Mouse (Mus musculus): ENCODE measurements around the gene Trim52. TPM values are rescaled to one million over a fixed set of nuclear protein-coding genes. Genes with fewer than 3 reads are reported as not detected.

Gene Trim52
- total RNA-seq (2023), result not detected

DNA sequence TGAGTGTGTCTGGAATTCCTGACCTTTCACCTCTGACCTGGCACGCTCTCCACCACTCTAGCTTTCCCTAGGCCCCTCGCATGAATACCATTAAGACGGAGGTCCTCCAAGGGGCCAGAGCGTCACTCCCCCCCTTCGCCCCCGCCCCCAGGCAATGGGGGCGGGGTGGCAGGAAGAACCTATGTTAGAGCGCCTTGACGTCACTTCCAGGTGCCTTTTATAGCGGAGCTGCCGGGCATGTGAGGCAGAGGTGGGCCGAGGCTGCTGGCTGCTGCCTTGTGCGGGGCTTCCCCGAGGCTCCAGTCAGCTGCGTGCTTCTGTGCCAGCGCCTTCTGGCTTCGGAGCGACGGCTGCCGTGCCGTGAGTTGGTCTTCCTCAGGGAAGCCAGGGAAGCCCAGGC, at the start of gene Trim52:
Gene Trim52 (plus strand): TSS at position 219 of the 400 bp plus-strand sequence.

Other genes starting within 250 kb of the Trim52 start
- 1 to 10 TPM; 3.8 to 4.6 TPM for gene Spry2, start 209.4 kb upstream of the Trim52 start, total RNA-seq (2023)